Comparison of ENCODE assay signal across 32 mouse cellular contexts in the genomic region with DNA sequence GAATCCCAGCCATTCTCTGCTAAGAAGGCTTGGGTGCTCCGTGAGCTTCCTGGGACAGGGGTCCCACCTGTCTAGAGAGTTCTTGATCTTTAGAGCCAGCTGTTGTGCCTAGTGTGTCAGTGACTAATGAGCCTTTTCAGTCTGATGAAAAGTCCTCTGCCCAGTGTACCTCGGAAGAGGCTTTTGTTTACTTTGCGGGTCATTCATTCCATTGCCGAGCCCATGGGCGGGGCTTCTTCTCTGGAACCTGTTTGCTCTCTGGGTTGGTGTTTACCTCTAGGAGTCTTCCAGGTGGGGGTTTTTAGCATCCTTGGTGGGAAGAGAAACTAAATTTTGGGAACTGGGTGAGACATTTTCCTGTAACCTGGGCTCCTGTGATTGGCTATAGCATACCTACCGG. TPM values are rescaled to one million over a fixed set of nuclear protein-coding genes. Genes with fewer than 3 reads are reported as not detected.
A peak's percentile ranks its signal among the peaks of the same experiment; 100 is the strongest.
DNase-seq lines count a peak whose midpoint lies in the region; ATAC-seq and TF ChIP-seq lines count a peak whose summit lies in the region.
"Had no signal": no experiment of that assay in that cellular context is flagged by ENCODE, and none has a peak within 500 bp of the region (broad histone marks: within the 10 kb centered on the region; RNA-seq: fewer than 3 reads in every experiment).

No protein-coding gene starts in this region.

- H3K9me3 ChIP-seq in kidney, embryonic 15.5 days (replicated peaks): no peaks in the 10 kb centered on the region
- no peaks in the 10 kb centered on the region for H3K9me3 ChIP-seq in intestine, embryonic 15.5 days
- no peaks in the 10 kb centered on the region for H3K9me3 ChIP-seq in stomach, embryonic 16.5 days (replicated peaks; ENCODE audit: control insufficient read depth, low read length)
- H3K9me3 ChIP-seq: embryonic facial prominence, embryonic 12.5 days; hindbrain, embryonic 13.5 days; limb, embryonic 10.5 days; limb, embryonic 15.5 days; liver, embryonic 13.5 days; midbrain, embryonic 13.5 days had no signal

- peaks cover 13% of the 10 kb centered on the region for H3K4me1 ChIP-seq in kidney, embryonic 15.5 days
- H3K4me1 ChIP-seq in kidney, adult 2 months (ENCODE audit: control insufficient read depth, insufficient read depth, low read length): no peaks in the 10 kb centered on the region
- H3K4me1 ChIP-seq in intestine, embryonic 15.5 days (replicated peaks): 0 out of 2 replicates have a peak, but pooled peaks cover 3% of the 10 kb centered on the region
- H3K4me1 ChIP-seq in stomach, embryonic 16.5 days (ENCODE audit: control insufficient read depth, insufficient read depth, low read length): no peaks in the 10 kb centered on the region
- H3K4me1 ChIP-seq: embryonic facial prominence, embryonic 12.5 days; hindbrain, embryonic 13.5 days; limb, embryonic 10.5 days; limb, embryonic 15.5 days; liver, embryonic 13.5 days had no signal

- H3K27me3 ChIP-seq in kidney, embryonic 15.5 days: no peaks in the 10 kb centered on the region
- H3K27me3 ChIP-seq in kidney, adult 2 months (replicated peaks; ENCODE audit: control insufficient read depth, insufficient read depth, low read length): no peaks in the 10 kb centered on the region
- H3K27me3 ChIP-seq in intestine, embryonic 15.5 days (replicated peaks): no peaks in the 10 kb centered on the region; the same call in 1 of the 2 replicates
- H3K27me3 ChIP-seq in stomach, embryonic 16.5 days (ENCODE audit: control insufficient read depth, insufficient read depth, low read length): no peaks in the 10 kb centered on the region

- peak; percentile 52 for ATAC-seq in kidney, embryonic 15.5 days (replicated peaks; ENCODE audit: low FRiP score)
- ATAC-seq in intestine, embryonic 15.5 days: peak; percentile 66; the same call in 1 of the 2 replicates
- no peak for ATAC-seq in stomach, embryonic 16.5 days (ENCODE audit: insufficient read depth, low FRiP score)
- ATAC-seq: forebrain, postnatal 0 days; midbrain, embryonic 13.5 days had no signal

- no peak overlapping the region for H3K4me3 ChIP-seq in kidney, embryonic 15.5 days (replicated peaks)
- H3K4me3 ChIP-seq in kidney, adult 2 months (ENCODE audit: insufficient read depth, low read depth, low read length): no peak overlapping the region
- no peak overlapping the region for H3K4me3 ChIP-seq in intestine, embryonic 15.5 days (replicated peaks)
- H3K4me3 ChIP-seq in stomach, embryonic 16.5 days (replicated peaks; ENCODE audit: low read length): no peak overlapping the region
- H3K4me3 ChIP-seq: embryonic facial prominence, embryonic 12.5 days; hindbrain, embryonic 13.5 days; limb, embryonic 10.5 days; limb, embryonic 15.5 days; liver, embryonic 13.5 days; midbrain, embryonic 13.5 days had no signal

- H3K9ac ChIP-seq in kidney, embryonic 15.5 days: no peak overlapping the region
- no peak overlapping the region for H3K9ac ChIP-seq in intestine, embryonic 15.5 days
- H3K9ac ChIP-seq in stomach, embryonic 16.5 days (ENCODE audit: low read length): no peak overlapping the region
- H3K9ac ChIP-seq: embryonic facial prominence, embryonic 12.5 days; forebrain, postnatal 0 days; hindbrain, embryonic 13.5 days; limb, embryonic 15.5 days; liver, embryonic 13.5 days; midbrain, embryonic 13.5 days had no signal

- peak; percentile 10 for DNase-seq in embryo, embryonic 10.5 days (ENCODE audit: low spot score)
- DNase-seq in embryo, embryonic 11 days: no peak
- no peak for DNase-seq in kidney, adult 2 months
- DNase-seq in cerebellum, adult 11-12 months: no peak
- no peak for DNase-seq in adrenal gland, postnatal 10 days
- DNase-seq: adrenal gland, postnatal 14 days; cerebellum, adult 18-20 months; cerebellum, postnatal 10 days; forebrain, postnatal 0 days; gastrocnemius, postnatal 10 days; heart, postnatal 4 days; kidney, adult 8-10 months; layer of hippocampus, postnatal 36 days; liver, embryonic 13.5 days; lung, adult 2 months; lung, postnatal 10 days; thymus, adult 18-20 months; thymus, postnatal 25 days had no signal

- H3K4me2 ChIP-seq in kidney, embryonic 15.5 days: peak overlapping the region; percentile 25; the same call in 1 of the 2 replicates
- peak overlapping the region; percentile 43; the same call in 1 of the 2 replicates for H3K4me2 ChIP-seq in intestine, embryonic 15.5 days (replicated peaks)
- 0 out of 2 replicates have a peak overlapping the region, but pooled peaks have one; percentile 16 for H3K4me2 ChIP-seq in stomach, embryonic 16.5 days (ENCODE audit: low read depth, low read length)
- H3K4me2 ChIP-seq: embryonic facial prominence, embryonic 12.5 days; hindbrain, embryonic 13.5 days; limb, embryonic 15.5 days; liver, embryonic 13.5 days; midbrain, embryonic 13.5 days had no signal

- H3K27ac ChIP-seq in kidney, embryonic 15.5 days: no peak overlapping the region
- H3K27ac ChIP-seq in kidney, adult 2 months (ENCODE audit: insufficient read depth, low read depth, low read length): no peak overlapping the region
- no peak overlapping the region for H3K27ac ChIP-seq in intestine, embryonic 15.5 days
- no peak overlapping the region for H3K27ac ChIP-seq in stomach, embryonic 16.5 days (ENCODE audit: low read length)
- H3K27ac ChIP-seq: embryonic facial prominence, embryonic 12.5 days; hindbrain, embryonic 13.5 days; limb, embryonic 10.5 days; limb, embryonic 15.5 days; liver, embryonic 13.5 days; macrophage; midbrain, embryonic 13.5 days had no signal

- H3K36me3 ChIP-seq in kidney, embryonic 15.5 days: no peaks in the 10 kb centered on the region
- H3K36me3 ChIP-seq in kidney, adult 2 months (ENCODE audit: control insufficient read depth, insufficient read depth, low read length): no peaks in the 10 kb centered on the region
- no peaks in the 10 kb centered on the region for H3K36me3 ChIP-seq in intestine, embryonic 15.5 days
- H3K36me3 ChIP-seq in stomach, embryonic 16.5 days (ENCODE audit: control insufficient read depth, insufficient read depth, low read length): no peaks in the 10 kb centered on the region
- H3K36me3 ChIP-seq: embryonic facial prominence, embryonic 12.5 days; G1E; hindbrain, embryonic 13.5 days; limb, embryonic 10.5 days; limb, embryonic 15.5 days; liver, embryonic 13.5 days; midbrain, embryonic 13.5 days had no signal

- no peak for TF ChIP-seq CTCF in kidney, adult 2 months (conservative IDR thresholded peaks at IDR 0.05; ENCODE audit: insufficient read depth, insufficient read length, low read depth, low read length)

- no peak for TF ChIP-seq POLR2A in kidney, adult 2 months (IDR thresholded peaks at IDR 0.05; ENCODE audit: low read depth, low read length)

- WGBS in kidney, embryonic 15.5 days: 25% methylated on average over 6 of the region's 6 CpGs
- 23% methylated on average over 6 of the region's 6 CpGs for WGBS in kidney, adult 2 months
- WGBS in intestine, embryonic 15.5 days: 26% methylated on average over 6 of the region's 6 CpGs
- WGBS in stomach, embryonic 16.5 days: 20% methylated on average over 6 of the region's 6 CpGs

RNA-seq across cellular contexts. Expression of a gene that starts 10.0 kb away (rescaled TPM):
- 11.5 and 12.3 TPM in 2 replicates for polyA plus RNA-seq in kidney, embryonic 15.5 days (2015; fragmentation: Nextera tagmentation; extraction: Ambion mirVana)
- polyA plus RNA-seq in kidney, adult 2 months (2012; rRNA removed): not detected in 2 replicates
- polyA plus RNA-seq in intestine, embryonic 15.5 days (2015; fragmentation: Nextera tagmentation; extraction: Ambion mirVana): 4.0 and 4.3 TPM in 2 replicates
- 4.0 and 4.6 TPM in 2 replicates for polyA plus RNA-seq in stomach, embryonic 16.5 days (2015; fragmentation: Nextera tagmentation; extraction: Ambion mirVana)
- total RNA-seq in adrenal gland, postnatal 10 days (2021): under 1 TPM; 0.90 to 0.91 TPM
- total RNA-seq: CH12.LX; megakaryocyte-erythroid progenitor cell, adult 5-6 weeks; monocyte, adult 5-6 weeks had no signal
- polyA plus RNA-seq: C2C12, G1E, macrophage had no signal
